Mouse (Mus musculus) erythroblast, embryonic 14.5 days (primary cell): ENCODE measurements at regions not wholly inside any gene's neighbourhood (a gene's known extent, or its start where the extent isn't known, plus 50 kb on each side); places are given as distances from the start of the nearest gene placed in this dataset.

Experiments used
- GATA1 ChIP-seq: IDR thresholded peaks from 2 replicates; pipeline ENCODE4 v1.6.1; 2012; ENCODE audit warnings: low read length, inconsistent platforms, mixed read lengths
- TAL1 ChIP-seq: IDR thresholded peaks from 3 replicates; pipeline ENCODE4 v1.6.1; 2012; ENCODE audit warnings: low read length, inconsistent platforms, mixed read lengths

GRCm38 (mm10) chr16:12826222-12826621, 283.3 kb upstream of the Ercc4 start:
- TF ChIP-seq TAL1 (no peak), GATA1 (no peak)
